Mouse (Mus musculus) neural tube, embryonic 14.5 days (tissue): ENCODE measurements around the gene Faap20. TPM values are rescaled to one million over a fixed set of nuclear protein-coding genes. Genes with fewer than 3 reads are reported as not detected.

Experiments used
- ATAC-seq: fragments of 200-750 bp; cut with Nextera tagmentation; 2 replicates; pipeline ENCODE4 v1.8.0; 2017; ENCODE audit warnings: low read depth, mild to moderate bottlenecking, moderate TSS enrichment, moderate library complexity
- H3K27ac ChIP-seq: fragments of 300-500 bp; sonication (generic); 2 replicates; pipeline ENCODE4 v1.5.1; 2014; ENCODE audit warnings: low read depth, mild to moderate bottlenecking, control low read depth, low read length, moderate library complexity, mixed read lengths
- H3K27me3 ChIP-seq: fragments of 300-500 bp; sonication (generic); 2 replicates; pipeline ENCODE4 v1.6.1; 2014; ENCODE audit warnings: low read length; ENCODE audit not compliant: control insufficient read depth, insufficient read depth
- H3K36me3 ChIP-seq: fragments of 300-500 bp; sonication (generic); 2 replicates; pipeline ENCODE4 v1.6.1; 2014; ENCODE audit warnings: low read length, mixed read lengths; ENCODE audit not compliant: control insufficient read depth, insufficient read depth
- H3K4me1 ChIP-seq: fragments of 300-500 bp; sonication (generic); 2 replicates; pipeline ENCODE4 v1.6.1; 2014; ENCODE audit warnings: low read length; ENCODE audit not compliant: control insufficient read depth, insufficient read depth
- H3K4me2 ChIP-seq: fragments of 300-500 bp; sonication (generic); 2 replicates; pipeline ENCODE4 v1.6.1; 2014; ENCODE audit warnings: mild to moderate bottlenecking, low read depth, low read length, control low read depth
- H3K4me3 ChIP-seq: fragments of 300-500 bp; sonication (generic); 2 replicates; pipeline ENCODE4 v1.5.1; 2014; ENCODE audit warnings: low read depth, low read length, control low read depth, mixed read lengths
- H3K9ac ChIP-seq: fragments of 300-500 bp; sonication (generic); replicated peaks from 2 replicates; pipeline ENCODE4 v1.6.1; 2014; ENCODE audit warnings: low read depth, mild to moderate bottlenecking, control low read depth, low read length, mixed read lengths
- H3K9me3 ChIP-seq: fragments of 300-500 bp; sonication (generic); 2 replicates; pipeline ENCODE4 v1.6.1; 2016; ENCODE audit warnings: low read length; ENCODE audit not compliant: control insufficient read depth
- WGBS: fragments of 180-500 bp; shearing (Covaris S2); extraction: QIAGEN DNeasy Blood & Tissue Kit; methylation state at CpG from one replicate; pipeline ENCODE4 v1.1.7; 2014; 5-methylcytosine and 5-hydroxymethylcytosine counted together
- polyA plus RNA-seq: library from polyadenylated mRNA; unstranded; fragments of >200 nt; fragmentation: Nextera tagmentation; extraction: Ambion mirVana; gene quantifications from 2 replicates; pipeline ENCODE4 v1.2.1, GENCODE M21; 2014

Gene Faap20
- polyA plus RNA-seq, 1 experiment from 2014 or later, result 71.5 TPM

- H3K27me3 ChIP-seq, result no peaks in the 10 kb centered on the region
- ATAC-seq, result no peak
- H3K4me2 ChIP-seq, result no peak overlapping the region
- H3K27ac ChIP-seq, result no peak overlapping the region
- peaks cover under 1% of the 10 kb centered on the region; the same call in 1 of the 2 replicates for H3K36me3 ChIP-seq
- H3K4me1 ChIP-seq, result peaks cover 4% of the 10 kb centered on the region; the same call in 1 of the 2 replicates
- H3K4me3 ChIP-seq, result no peak overlapping the region
- H3K9ac ChIP-seq, result no peak overlapping the region
- no peaks in the 10 kb centered on the region for H3K9me3 ChIP-seq
- 72% methylated on average over 15 of the region's 15 CpGs for WGBS
Measured at GRCm38 (mm10) chr4:155284521-155285379, 35.1 kb downstream of the Faap20 start.

DNA sequence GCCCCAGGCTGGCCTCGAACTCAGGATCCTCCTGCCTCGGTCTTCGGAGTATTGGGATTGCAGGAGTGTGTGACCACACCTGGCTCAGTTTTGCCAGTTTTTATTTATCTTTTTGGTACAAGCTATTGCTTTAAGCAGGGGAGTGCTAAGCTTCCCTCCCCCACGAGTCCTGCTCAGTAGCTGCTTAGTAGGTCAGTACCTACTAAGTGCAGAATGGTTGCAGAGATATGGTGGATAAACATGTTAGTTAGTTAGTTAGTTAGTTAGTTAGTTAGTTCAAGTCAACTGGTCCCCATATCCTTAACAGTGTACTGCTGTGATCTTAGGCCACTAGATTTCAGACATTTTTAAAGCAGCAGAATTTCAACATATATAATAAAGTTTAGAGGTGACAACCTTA lies 36.5 kb downstream of the Faap20 start:
- Histone ChIP-seq H3K4me3 (no peak overlapping the region), H3K9me3 (no peaks in the 10 kb centered on the region), H3K4me2 (no peak overlapping the region), H3K27me3 (no peaks in the 10 kb centered on the region), H3K9ac (no peak overlapping the region), H3K36me3 (peaks cover 4% of the 10 kb centered on the region; the same call in 1 of the 2 replicates), H3K27ac (no peak overlapping the region), H3K4me1 (peaks cover 4% of the 10 kb centered on the region; the same call in 1 of the 2 replicates)
- ATAC-seq, result no peak
- 96% methylated on average over 4 of the region's 4 CpGs for WGBS

GRCm38 (mm10) chr4:155287713-155288112 lies 38.1 kb downstream of the Faap20 start:
- Histone ChIP-seq H3K36me3 (peaks cover 4% of the 10 kb centered on the region; the same call in 1 of the 2 replicates), H3K9ac (no peak overlapping the region), H3K4me3 (no peak overlapping the region), H3K27ac (no peak overlapping the region), H3K4me1 (peaks cover 4% of the 10 kb centered on the region; the same call in 1 of the 2 replicates), H3K9me3 (no peaks in the 10 kb centered on the region), H3K27me3 (no peaks in the 10 kb centered on the region), H3K4me2 (no peak overlapping the region)
- ATAC-seq, result no peak
- WGBS, result 87% methylated on average over 11 of the region's 11 CpGs

- Histone ChIP-seq H3K4me1 (no peaks in the 10 kb centered on the region), H3K4me3 (no peak overlapping the region), H3K27ac (no peak overlapping the region), H3K36me3 (peaks cover 4% of the 10 kb centered on the region; the same call in 1 of the 2 replicates), H3K4me2 (no peak overlapping the region), H3K9me3 (no peaks in the 10 kb centered on the region), H3K9ac (no peak overlapping the region), H3K27me3 (no peaks in the 10 kb centered on the region)
- 72% methylated on average over 1 of the region's 1 CpGs for WGBS
- ATAC-seq, result no peak
Measured at GRCm38 (mm10) chr4:155288586-155288985, 39.0 kb downstream of the Faap20 start.

DNA sequence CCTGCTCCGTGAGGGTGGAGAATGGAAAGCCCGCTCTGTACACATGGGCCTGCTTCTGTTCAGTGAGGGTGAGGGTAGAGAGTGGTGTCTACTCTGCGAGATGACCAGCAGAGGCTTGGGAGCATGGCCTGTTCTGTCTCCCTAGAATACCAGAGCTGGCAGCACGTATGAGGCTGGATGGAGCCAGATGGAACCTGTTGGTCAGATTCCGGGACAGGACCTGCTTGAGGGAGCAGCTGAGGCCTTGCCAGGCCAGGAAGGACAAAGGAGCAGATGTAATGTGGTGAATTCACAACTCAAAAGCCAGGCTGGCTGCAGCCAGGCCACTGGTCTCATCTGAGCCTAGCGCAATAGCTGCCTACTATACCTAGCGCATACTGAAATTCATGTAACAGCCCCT lies 40.4 kb downstream of the Faap20 start:
- Histone ChIP-seq H3K4me2 (no peak overlapping the region), H3K27me3 (no peaks in the 10 kb centered on the region), H3K9me3 (no peaks in the 10 kb centered on the region), H3K27ac (no peak overlapping the region), H3K4me3 (no peak overlapping the region), H3K4me1 (no peaks in the 10 kb centered on the region), H3K9ac (no peak overlapping the region), H3K36me3 (peaks cover 4% of the 10 kb centered on the region; the same call in 1 of the 2 replicates)
- no peak for ATAC-seq
- 90% methylated on average over 7 of the region's 7 CpGs for WGBS

DNA sequence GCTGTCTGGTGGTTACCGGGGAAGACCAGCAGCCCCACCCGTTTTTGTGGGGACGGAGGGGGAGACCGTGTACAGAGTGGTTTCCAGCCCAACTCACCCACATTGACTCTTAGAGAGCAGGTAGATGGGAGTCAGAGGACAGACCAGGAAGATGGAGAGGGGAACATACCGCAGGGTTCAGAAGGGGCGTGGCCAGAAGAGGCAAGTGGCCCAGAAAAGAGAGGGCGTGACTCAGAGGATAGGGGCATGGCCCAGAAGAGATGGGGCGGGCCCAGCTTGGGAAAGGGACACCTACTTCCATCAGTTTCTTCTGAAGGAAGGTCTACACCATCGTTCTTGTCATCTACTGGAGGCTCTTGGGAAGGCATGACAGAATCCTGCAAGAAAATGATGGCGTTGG lies 43.3 kb downstream of the Faap20 start:
- 91% methylated on average over 10 of the region's 10 CpGs for WGBS
- Histone ChIP-seq H3K4me3 (no peak overlapping the region), H3K27me3 (no peaks in the 10 kb centered on the region), H3K9ac (no peak overlapping the region), H3K27ac (no peak overlapping the region), H3K36me3 (peaks cover 4% of the 10 kb centered on the region; the same call in 1 of the 2 replicates), H3K4me1 (no peaks in the 10 kb centered on the region), H3K9me3 (no peaks in the 10 kb centered on the region), H3K4me2 (no peak overlapping the region)
- no peak for ATAC-seq

DNA sequence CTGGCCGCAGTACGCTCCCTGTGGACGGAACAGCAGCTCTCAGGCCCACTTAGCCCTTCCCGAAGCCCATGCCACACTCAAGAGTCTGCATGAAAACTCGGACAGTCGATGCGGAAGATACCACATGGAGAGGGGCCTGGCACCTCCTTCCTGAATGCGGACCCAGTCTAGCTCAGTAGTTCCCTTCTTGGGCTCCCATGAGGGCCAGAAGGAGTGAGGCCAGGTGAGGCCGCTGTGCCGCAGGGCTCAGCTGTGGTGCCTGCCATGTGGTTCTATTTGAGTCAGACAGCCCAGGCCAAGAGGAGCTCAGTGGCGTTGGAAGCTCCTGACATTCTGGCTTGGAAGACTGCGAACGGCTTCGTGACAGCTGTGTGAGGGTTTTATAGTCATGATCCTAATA lies 44.8 kb downstream of the Faap20 start:
- Histone ChIP-seq H3K9me3 (no peaks in the 10 kb centered on the region), H3K4me2 (no peak overlapping the region), H3K4me1 (no peaks in the 10 kb centered on the region), H3K27ac (no peak overlapping the region), H3K9ac (no peak overlapping the region), H3K36me3 (peaks cover 4% of the 10 kb centered on the region; the same call in 1 of the 2 replicates), H3K27me3 (no peaks in the 10 kb centered on the region), H3K4me3 (no peak overlapping the region)
- no peak for ATAC-seq
- WGBS, result 85% methylated on average over 14 of the region's 14 CpGs

- Histone ChIP-seq H3K36me3 (peaks cover under 1% of the 10 kb centered on the region; the same call in 1 of the 2 replicates), H3K4me3 (no peak overlapping the region), H3K27me3 (no peaks in the 10 kb centered on the region), H3K9ac (no peak overlapping the region), H3K9me3 (no peaks in the 10 kb centered on the region), H3K27ac (no peak overlapping the region), H3K4me2 (no peak overlapping the region), H3K4me1 (no peaks in the 10 kb centered on the region)
- ATAC-seq, result no peak
- WGBS, result 83% methylated on average over 10 of the region's 10 CpGs
Measured at GRCm38 (mm10) chr4:155295026-155295590, 45.5 kb downstream of the Faap20 start.

- no peak overlapping the region for H3K27ac ChIP-seq
- no peaks in the 10 kb centered on the region for H3K9me3 ChIP-seq
- H3K36me3 ChIP-seq, result no peaks in the 10 kb centered on the region
- H3K9ac ChIP-seq, result no peak overlapping the region
- no peaks in the 10 kb centered on the region for H3K27me3 ChIP-seq
- ATAC-seq, result no peak
- WGBS, result 74% methylated on average over 4 of the region's 4 CpGs
- H3K4me3 ChIP-seq, result no peak overlapping the region
- H3K4me2 ChIP-seq, result no peak overlapping the region
- H3K4me1 ChIP-seq, result no peaks in the 10 kb centered on the region
Measured at GRCm38 (mm10) chr4:155295996-155296395, 46.4 kb downstream of the Faap20 start.
